Mouse (Mus musculus): Measurements from ENCODE around the gene Vmn2r97.
"Not testable (repeated sequence)": the region's sequence is repeated elsewhere in the genome, so short reads cannot be mapped to it uniquely, and the experiment has no call there.

GRCm38 (mm10) chr17:18957800-18958199 lies 43.7 kb downstream of the Vmn2r97 start:
- not testable (repeated sequence) for TF ChIP-seq ZC3H11A (IDR thresholded peaks at IDR 0.05; ENCODE audit: borderline replicate concordance, low read depth, low read length); HCFC1 (IDR thresholded peaks at IDR 0.05; ENCODE audit: borderline replicate concordance, insufficient read depth, low read length); CHD2 (IDR thresholded peaks at IDR 0.05; ENCODE audit: low read depth, low read length)

Data from ES-E14 (cell line).